Mouse (Mus musculus) forebrain, embryonic 11.5 days (tissue): Measurements from ENCODE around the gene Trim13. TPM values are rescaled to one million over a fixed set of nuclear protein-coding genes. Genes with fewer than 3 reads are reported as not detected.
"Not testable (repeated sequence)": the region's sequence is repeated elsewhere in the genome, so short reads cannot be mapped to it uniquely, and the experiment has no call there.

Source experiments
- ATAC-seq: fragments of 200-750 bp; cut with Nextera tagmentation; replicated peaks from 2 replicates; pipeline ENCODE4 v1.8.0; 2017; ENCODE audit warnings: moderate TSS enrichment; ENCODE audit not compliant: low FRiP score
- DNase-seq: peaks from one replicate; pipeline ENCODE4 v3.0.0-alpha.2; 2017; ENCODE audit warnings: low spot score
- H3K27ac ChIP-seq: fragments of 300-500 bp; sonication (generic); 2 replicates; pipeline ENCODE4 v1.5.1; 2014; ENCODE audit warnings: low read depth, low read length
- H3K27me3 ChIP-seq: fragments of 300-500 bp; sonication (generic); 2 replicates; pipeline ENCODE4 v1.6.1; 2014; ENCODE audit warnings: mild to moderate bottlenecking, low read length, mixed read lengths; ENCODE audit not compliant: control insufficient read depth, insufficient read depth
- H3K36me3 ChIP-seq: fragments of 300-500 bp; sonication (generic); 2 replicates; pipeline ENCODE4 v1.6.1; 2014; ENCODE audit warnings: mild to moderate bottlenecking, low read length, moderate library complexity, mixed read lengths; ENCODE audit not compliant: control insufficient read depth, insufficient read depth
- H3K4me1 ChIP-seq: fragments of 300-500 bp; sonication (generic); replicated peaks from 2 replicates; pipeline ENCODE4 v1.6.1; 2014; ENCODE audit warnings: low read length, mixed read lengths; ENCODE audit not compliant: control insufficient read depth, insufficient read depth
- H3K4me2 ChIP-seq: fragments of 300-500 bp; sonication (generic); 2 replicates; pipeline ENCODE4 v1.6.1; 2014; ENCODE audit warnings: low read depth, mild to moderate bottlenecking, low read length, moderate library complexity, mixed read lengths; ENCODE audit not compliant: severe bottlenecking
- H3K4me3 ChIP-seq: fragments of 300-500 bp; sonication (generic); 2 replicates; pipeline ENCODE4 v1.5.1; 2014; ENCODE audit warnings: low read depth, low read length
- H3K9ac ChIP-seq: fragments of 300-500 bp; sonication (generic); 2 replicates; pipeline ENCODE4 v1.6.1; 2014; ENCODE audit warnings: low read length
- H3K9me3 ChIP-seq: fragments of 300-500 bp; sonication (generic); 2 replicates; pipeline ENCODE4 v1.6.1; 2016; ENCODE audit warnings: low read length, mixed read lengths; ENCODE audit not compliant: control insufficient read depth
- WGBS: fragments of 180-500 bp; shearing (Covaris S2); extraction: QIAGEN DNeasy Blood & Tissue Kit; methylation state at CpG from one replicate; pipeline ENCODE4 v1.1.7; 2014; 5-methylcytosine and 5-hydroxymethylcytosine counted together
- polyA plus RNA-seq: library from polyadenylated mRNA; unstranded; fragments of >200 nt; fragmentation: Nextera tagmentation; extraction: Ambion mirVana; gene quantifications from 2 replicates; pipeline ENCODE4 v1.2.1, GENCODE M21; 2014

Trim13 gene
- 26.5 and 27.7 TPM in 2 replicates for polyA plus RNA-seq

GRCm38 (mm10) chr14:61597968-61598367, at the start of gene Trim13:
Gene Trim13 (plus strand): TSS chr14:61598247.
- peak within 1 kb of the TSS; percentile 76 for H3K4me3 ChIP-seq
- H3K4me2 ChIP-seq: peak within 1 kb of the TSS; percentile 55
- H3K36me3 ChIP-seq: no peaks in the 10 kb centered on the region
- WGBS: 45% methylated on average over 5 of the region's 5 CpGs
- DNase-seq: no peak
- H3K9me3 ChIP-seq: no peaks in the 10 kb centered on the region
- H3K27me3 ChIP-seq: no peaks in the 10 kb centered on the region
- no peak for ATAC-seq
- peaks cover 2% of the 10 kb centered on the region; the same call in 1 of the 2 replicates for H3K4me1 ChIP-seq
- H3K9ac ChIP-seq: peak within 1 kb of the TSS; percentile 83
- no peak within 1 kb of the TSS for H3K27ac ChIP-seq

- no peaks in the 10 kb centered on the region for H3K4me1 ChIP-seq
- ATAC-seq (no peak), DNase-seq (no peak)
- H3K4me2 ChIP-seq: no peak overlapping the region
- no peak overlapping the region for H3K9ac ChIP-seq
- H3K9me3 ChIP-seq: no peaks in the 10 kb centered on the region
- no peak overlapping the region for H3K4me3 ChIP-seq
- no peak overlapping the region for H3K27ac ChIP-seq
- H3K36me3 ChIP-seq: no peaks in the 10 kb centered on the region
- no peaks in the 10 kb centered on the region for H3K27me3 ChIP-seq
- 88% methylated on average over 1 of the region's 1 CpGs for WGBS
These were observed 49.4 kb upstream of the Trim13 start for GRCm38 (mm10) chr14:61548614-61549013.

GRCm38 (mm10) chr14:61555931-61556288, 42.1 kb upstream of the Trim13 start:
- no peaks in the 10 kb centered on the region for H3K36me3 ChIP-seq
- H3K4me2 ChIP-seq: peak overlapping the region; percentile 96
- 0 out of 2 replicates have a peak, but pooled peaks cover 3% of the 10 kb centered on the region for H3K4me1 ChIP-seq
- peak overlapping the region; percentile 68 for H3K9ac ChIP-seq
- peak overlapping the region; percentile 61 for H3K4me3 ChIP-seq
- H3K27ac ChIP-seq: 0 out of 2 replicates have a peak overlapping the region, but pooled peaks have one; percentile 41
- WGBS: 9% methylated on average over 6 of the region's 6 CpGs
- no peak for DNase-seq
- ATAC-seq: no peak
- H3K27me3 ChIP-seq: 0 out of 2 replicates have a peak, but pooled peaks cover 2% of the 10 kb centered on the region
- no peaks in the 10 kb centered on the region for H3K9me3 ChIP-seq

- peak within 1 kb of the TSS; percentile 96 for H3K4me2 ChIP-seq
- no peaks in the 10 kb centered on the region for H3K36me3 ChIP-seq
- peak within 1 kb of the TSS; percentile 41; the same call in 1 of the 2 replicates for H3K27ac ChIP-seq
- H3K4me1 ChIP-seq: 0 out of 2 replicates have a peak, but pooled peaks cover 3% of the 10 kb centered on the region
- H3K27me3 ChIP-seq: 0 out of 2 replicates have a peak, but pooled peaks cover 2% of the 10 kb centered on the region
- peak within 1 kb of the TSS; percentile 68 for H3K9ac ChIP-seq
- ATAC-seq (peak; percentile 98), DNase-seq (peak; percentile 100)
- WGBS: under 1% methylated on average over 70 of the region's 72 CpGs
- H3K4me3 ChIP-seq: peak within 1 kb of the TSS; percentile 61
- H3K9me3 ChIP-seq: no peaks in the 10 kb centered on the region
These were observed 41.5 kb upstream of the Trim13 start, which contains the start of gene Spryd7 for GRCm38 (mm10) chr14:61556289-61557147. Gene Spryd7 (minus strand): TSS chr14:61556886.

DNA sequence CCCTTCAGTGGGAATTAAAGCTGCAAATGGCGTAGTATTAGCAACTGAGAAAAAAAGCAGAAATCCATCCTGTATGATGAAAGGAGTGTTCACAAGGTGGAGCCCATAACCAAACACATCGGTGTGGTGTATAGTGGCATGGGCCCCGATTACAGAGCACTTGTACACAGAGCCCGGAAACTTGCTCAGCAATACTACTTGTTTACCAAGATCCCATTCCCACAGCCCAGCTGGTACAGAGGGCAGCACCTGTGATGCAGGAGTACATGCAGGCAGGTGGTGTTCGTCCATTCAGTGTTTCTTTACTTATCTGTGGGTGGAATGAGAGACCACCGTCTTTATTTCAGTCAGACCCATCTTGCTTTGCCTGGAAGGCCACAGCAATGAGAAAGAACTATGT, 39.1 kb upstream of the Trim13 start:
- DNase-seq (no peak), ATAC-seq (no peak)
- WGBS: 88% methylated on average over 6 of the region's 6 CpGs
- 0 out of 2 replicates have a peak, but pooled peaks cover 3% of the 10 kb centered on the region for H3K4me1 ChIP-seq
- no peak overlapping the region for H3K9ac ChIP-seq
- H3K4me2 ChIP-seq: no peak overlapping the region
- no peak overlapping the region for H3K4me3 ChIP-seq
- H3K9me3 ChIP-seq: no peaks in the 10 kb centered on the region
- 0 out of 2 replicates have a peak, but pooled peaks cover 2% of the 10 kb centered on the region for H3K27me3 ChIP-seq
- H3K27ac ChIP-seq: no peak overlapping the region
- H3K36me3 ChIP-seq: no peaks in the 10 kb centered on the region

GRCm38 (mm10) chr14:61559856-61560255, 38.2 kb upstream of the Trim13 start:
- 0 out of 2 replicates have a peak, but pooled peaks cover 2% of the 10 kb centered on the region for H3K27me3 ChIP-seq
- H3K4me1 ChIP-seq: 0 out of 2 replicates have a peak, but pooled peaks cover 3% of the 10 kb centered on the region
- no peak overlapping the region for H3K4me2 ChIP-seq
- no peak for ATAC-seq
- no peaks in the 10 kb centered on the region for H3K9me3 ChIP-seq
- no peak overlapping the region for H3K27ac ChIP-seq
- DNase-seq: no peak
- no peaks in the 10 kb centered on the region for H3K36me3 ChIP-seq
- H3K4me3 ChIP-seq: no peak overlapping the region
- 84% methylated on average over 3 of the region's 3 CpGs for WGBS
- H3K9ac ChIP-seq: no peak overlapping the region

- H3K4me3 ChIP-seq, H3K36me3 ChIP-seq, H3K27ac ChIP-seq, H3K27me3 ChIP-seq, DNase-seq, H3K4me2 ChIP-seq, H3K9ac ChIP-seq, ATAC-seq, H3K9me3 ChIP-seq, H3K4me1 ChIP-seq: not testable (repeated sequence)
- 98% methylated on average over 4 of the region's 4 CpGs for WGBS
These were observed 31.8 kb upstream of the Trim13 start for GRCm38 (mm10) chr14:61566211-61566610.

DNA sequence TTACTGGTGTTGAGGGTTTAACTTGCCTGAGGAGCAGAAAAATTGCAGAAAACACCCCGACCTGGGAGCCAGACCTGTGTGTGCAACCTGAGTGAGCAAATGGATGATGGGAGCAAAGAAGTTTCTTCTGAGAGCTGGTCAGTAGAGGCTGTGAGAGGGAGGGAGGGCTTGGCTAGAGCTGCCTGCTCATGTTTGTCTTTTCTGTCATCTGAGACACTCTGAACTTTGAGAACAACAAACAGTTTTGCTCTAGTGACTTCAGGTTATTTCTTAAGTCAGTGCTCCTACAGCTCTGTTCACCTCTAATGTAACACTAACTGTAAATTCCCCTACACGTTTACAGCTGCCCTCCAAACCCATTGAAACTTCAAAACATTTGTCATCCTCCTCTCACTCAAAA, 28.7 kb upstream of the Trim13 start:
- ATAC-seq: no peak
- Histone ChIP-seq H3K36me3 (no peaks in the 10 kb centered on the region), H3K4me3 (no peak overlapping the region), H3K4me2 (no peak overlapping the region), H3K9ac (no peak overlapping the region), H3K9me3 (no peaks in the 10 kb centered on the region), H3K27ac (no peak overlapping the region), H3K27me3 (no peaks in the 10 kb centered on the region), H3K4me1 (no peaks in the 10 kb centered on the region)
- 75% methylated on average over 2 of the region's 2 CpGs for WGBS
- no peak for DNase-seq
